Mouse (Mus musculus): Measurements from ENCODE around the gene Mybphl. TPM values are rescaled to one million over a fixed set of nuclear protein-coding genes. Genes with fewer than 3 reads are reported as not detected.
A peak's percentile ranks its signal among the peaks of the same experiment; 100 is the strongest.

The Mybphl gene
- polyA plus RNA-seq, 1 experiment = 0.06 TPM

- Histone ChIP-seq H3K36me3 (ENCODE audit: control insufficient read depth, insufficient read depth, low read length) (no peaks in the 10 kb centered on the region), H3K4me1 (ENCODE audit: control insufficient read depth, insufficient read depth, low read length) (peaks cover 3% of the 10 kb centered on the region; the same call in 1 of the 2 replicates), H3K4me3 (ENCODE audit: insufficient read depth, low read depth, low read length) (peak within 1 kb of the TSS; percentile 63), H3K27me3 (replicated peaks; ENCODE audit: control insufficient read depth, insufficient read depth, low read length) (no peaks in the 10 kb centered on the region), H3K27ac (ENCODE audit: insufficient read depth, low read depth, low read length) (no peak within 1 kb of the TSS)
- WGBS = 3% methylated on average over 44 of the region's 44 CpGs
- DNase-seq = peak; percentile 94
- no peak for TF ChIP-seq CTCF (conservative IDR thresholded peaks at IDR 0.05; ENCODE audit: insufficient read depth, insufficient read length, low read depth, low read length)
- no peak for TF ChIP-seq POLR2A (IDR thresholded peaks at IDR 0.05; ENCODE audit: low read depth, low read length)
These were observed 19.0 kb downstream of the Mybphl start, which contains the start of gene Psrc1 for GRCm38 (mm10) chr3:108383485-108384354. Gene Psrc1 (plus strand): TSS chr3:108383839.

- Histone ChIP-seq H3K4me1 (ENCODE audit: control insufficient read depth, insufficient read depth, low read length) (peaks cover 4% of the 10 kb centered on the region; the same call in 1 of the 2 replicates), H3K27ac (ENCODE audit: insufficient read depth, low read depth, low read length) (no peak overlapping the region), H3K36me3 (ENCODE audit: control insufficient read depth, insufficient read depth, low read length) (no peaks in the 10 kb centered on the region), H3K4me3 (ENCODE audit: insufficient read depth, low read depth, low read length) (no peak overlapping the region), H3K27me3 (replicated peaks; ENCODE audit: control insufficient read depth, insufficient read depth, low read length) (no peaks in the 10 kb centered on the region)
- TF ChIP-seq CTCF (conservative IDR thresholded peaks at IDR 0.05; ENCODE audit: insufficient read depth, insufficient read length, low read depth, low read length) = no peak
- no peak for TF ChIP-seq POLR2A (IDR thresholded peaks at IDR 0.05; ENCODE audit: low read depth, low read length)
- DNase-seq = no peak
- 35% methylated on average over 2 of the region's 2 CpGs for WGBS
These were observed 19.7 kb downstream of the Mybphl start for GRCm38 (mm10) chr3:108384425-108384824.

- WGBS = 90% methylated on average over 10 of the region's 10 CpGs
- Histone ChIP-seq H3K36me3 (ENCODE audit: control insufficient read depth, insufficient read depth, low read length) (no peaks in the 10 kb centered on the region), H3K27me3 (replicated peaks; ENCODE audit: control insufficient read depth, insufficient read depth, low read length) (no peaks in the 10 kb centered on the region), H3K4me3 (ENCODE audit: insufficient read depth, low read depth, low read length) (no peak overlapping the region), H3K27ac (ENCODE audit: insufficient read depth, low read depth, low read length) (no peak overlapping the region), H3K4me1 (ENCODE audit: control insufficient read depth, insufficient read depth, low read length) (peaks cover 9% of the 10 kb centered on the region; the same call in 1 of the 2 replicates)
- no peak for DNase-seq
- TF ChIP-seq POLR2A (IDR thresholded peaks at IDR 0.05; ENCODE audit: low read depth, low read length) (no peak), CTCF (conservative IDR thresholded peaks at IDR 0.05; ENCODE audit: insufficient read depth, insufficient read length, low read depth, low read length) (no peak)
These were observed 21.5 kb downstream of the Mybphl start for GRCm38 (mm10) chr3:108386186-108386585.

- peaks cover 13% of the 10 kb centered on the region; the same call in 1 of the 2 replicates for H3K4me1 ChIP-seq (ENCODE audit: control insufficient read depth, insufficient read depth, low read length)
- WGBS = under 1% methylated on average over 5 of the region's 5 CpGs
These were observed 24.4 kb downstream of the Mybphl start for GRCm38 (mm10) chr3:108389111-108389545.

GRCm38 (mm10) chr3:108392299-108392698 is 27.6 kb downstream of the Mybphl start:
- Histone ChIP-seq H3K27ac (ENCODE audit: insufficient read depth, low read depth, low read length) (peak overlapping the region; percentile 95), H3K27me3 (replicated peaks; ENCODE audit: control insufficient read depth, insufficient read depth, low read length) (no peaks in the 10 kb centered on the region), H3K36me3 (ENCODE audit: control insufficient read depth, insufficient read depth, low read length) (no peaks in the 10 kb centered on the region), H3K4me1 (ENCODE audit: control insufficient read depth, insufficient read depth, low read length) (peaks cover 13% of the 10 kb centered on the region; the same call in 1 of the 2 replicates), H3K4me3 (ENCODE audit: insufficient read depth, low read depth, low read length) (peak overlapping the region; percentile 55)
- TF ChIP-seq CTCF (conservative IDR thresholded peaks at IDR 0.05; ENCODE audit: insufficient read depth, insufficient read length, low read depth, low read length) (no peak), POLR2A (IDR thresholded peaks at IDR 0.05; ENCODE audit: low read depth, low read length) (peak; percentile 57)
- DNase-seq = peak; percentile 90
- 38% methylated on average over 10 of the region's 10 CpGs for WGBS

More at GRCm38 (mm10) chr3:108389111-108389545, 24.4 kb downstream of the Mybphl start:
- no peaks in the 10 kb centered on the region for H3K27me3 ChIP-seq (replicated peaks; ENCODE audit: control insufficient read depth, insufficient read depth, low read length)
- no peak overlapping the region for H3K4me3 ChIP-seq (ENCODE audit: insufficient read depth, low read depth, low read length)
- no peak for TF ChIP-seq POLR2A (IDR thresholded peaks at IDR 0.05; ENCODE audit: low read depth, low read length)
- peak; percentile 99 for TF ChIP-seq CTCF (conservative IDR thresholded peaks at IDR 0.05; ENCODE audit: insufficient read depth, insufficient read length, low read depth, low read length)
- H3K36me3 ChIP-seq (ENCODE audit: control insufficient read depth, insufficient read depth, low read length) = no peaks in the 10 kb centered on the region
- no peak overlapping the region for H3K27ac ChIP-seq (ENCODE audit: insufficient read depth, low read depth, low read length)
- DNase-seq = peak; percentile 98

- Histone ChIP-seq H3K4me3 (ENCODE audit: insufficient read depth, low read depth, low read length) (peak overlapping the region; percentile 55), H3K27ac (ENCODE audit: insufficient read depth, low read depth, low read length) (peak overlapping the region; percentile 85), H3K36me3 (ENCODE audit: control insufficient read depth, insufficient read depth, low read length) (no peaks in the 10 kb centered on the region), H3K27me3 (replicated peaks; ENCODE audit: control insufficient read depth, insufficient read depth, low read length) (no peaks in the 10 kb centered on the region), H3K4me1 (ENCODE audit: control insufficient read depth, insufficient read depth, low read length) (peaks cover 13% of the 10 kb centered on the region; the same call in 1 of the 2 replicates)
- 46% methylated on average over 15 of the region's 15 CpGs for WGBS
- no peak for DNase-seq
- no peak for TF ChIP-seq POLR2A (IDR thresholded peaks at IDR 0.05; ENCODE audit: low read depth, low read length)
These were observed 28.1 kb downstream of the Mybphl start for GRCm38 (mm10) chr3:108392793-108393192.

GRCm38 (mm10) chr3:108398281-108398680 is 33.6 kb downstream of the Mybphl start:
- no peak for TF ChIP-seq CTCF (conservative IDR thresholded peaks at IDR 0.05; ENCODE audit: insufficient read depth, insufficient read length, low read depth, low read length)
- H3K4me1 ChIP-seq (ENCODE audit: control insufficient read depth, insufficient read depth, low read length) = peaks cover 6% of the 10 kb centered on the region
- WGBS = 89% methylated on average over 9 of the region's 9 CpGs
- no peak overlapping the region for H3K27ac ChIP-seq (ENCODE audit: insufficient read depth, low read depth, low read length)
- no peak for DNase-seq
- no peak overlapping the region for H3K4me3 ChIP-seq (ENCODE audit: insufficient read depth, low read depth, low read length)
- no peaks in the 10 kb centered on the region for H3K36me3 ChIP-seq (ENCODE audit: control insufficient read depth, insufficient read depth, low read length)
- no peaks in the 10 kb centered on the region for H3K27me3 ChIP-seq (replicated peaks; ENCODE audit: control insufficient read depth, insufficient read depth, low read length)
